Mouse (Mus musculus) liver, embryonic 15.5 days (tissue): ENCODE measurements around the gene Fmod. TPM values are rescaled to one million over a fixed set of nuclear protein-coding genes. Genes with fewer than 3 reads are reported as not detected.

Source experiments
- ATAC-seq: fragments of 200-750 bp; cut with Nextera tagmentation; 2 replicates; pipeline ENCODE4 v1.8.0; 2017; ENCODE audit warnings: moderate number of reproducible peaks, mild to moderate bottlenecking, moderate library complexity; ENCODE audit not compliant: insufficient read depth
- H3K27ac ChIP-seq: fragments of 300-500 bp; sonication (generic); replicated peaks from 2 replicates; pipeline ENCODE4 v1.5.1; 2015; ENCODE audit warnings: mild to moderate bottlenecking, inconsistent platforms
- H3K27me3 ChIP-seq: fragments of 300-500 bp; sonication (generic); 2 replicates; pipeline ENCODE4 v1.6.1; 2015; ENCODE audit warnings: mild to moderate bottlenecking, inconsistent platforms
- H3K36me3 ChIP-seq: fragments of 300-500 bp; sonication (generic); replicated peaks from 2 replicates; pipeline ENCODE4 v1.6.1; 2015; ENCODE audit warnings: moderate library complexity, mild to moderate bottlenecking, inconsistent platforms
- H3K4me1 ChIP-seq: fragments of 300-500 bp; sonication (generic); replicated peaks from 2 replicates; pipeline ENCODE4 v1.6.1; 2015; ENCODE audit warnings: inconsistent platforms
- H3K4me2 ChIP-seq: fragments of 300-500 bp; sonication (generic); 2 replicates; pipeline ENCODE4 v1.6.1; 2015; ENCODE audit warnings: moderate library complexity, mild to moderate bottlenecking, inconsistent platforms
- H3K4me3 ChIP-seq: fragments of 300-500 bp; sonication (generic); replicated peaks from 2 replicates; pipeline ENCODE4 v1.5.1; 2015; ENCODE audit warnings: mild to moderate bottlenecking, inconsistent platforms
- H3K9ac ChIP-seq: fragments of 300-500 bp; sonication (generic); 2 replicates; pipeline ENCODE4 v1.6.1; 2015; ENCODE audit warnings: moderate library complexity, mild to moderate bottlenecking, inconsistent platforms
- H3K9me3 ChIP-seq: fragments of 300-500 bp; sonication (generic); replicated peaks from 2 replicates; pipeline ENCODE4 v1.6.1; 2016; ENCODE audit warnings: inconsistent platforms
- WGBS: fragments of 180-500 bp; shearing (Covaris S2); methylation state at CpG from one replicate; pipeline ENCODE4 v1.1.7; 2015; ENCODE audit warnings: mixed read lengths; ENCODE audit not compliant: insufficient replicate concordance; 5-methylcytosine and 5-hydroxymethylcytosine counted together
- polyA plus RNA-seq: library from polyadenylated mRNA; unstranded; fragments of >200 nt; fragmentation: Nextera tagmentation; extraction: Ambion mirVana; gene quantifications from 2 replicates; pipeline ENCODE4 v1.2.1, GENCODE M21; 2015

The Fmod gene
- polyA plus RNA-seq, 1 experiment from 2014 or later: 3.3 TPM

DNA sequence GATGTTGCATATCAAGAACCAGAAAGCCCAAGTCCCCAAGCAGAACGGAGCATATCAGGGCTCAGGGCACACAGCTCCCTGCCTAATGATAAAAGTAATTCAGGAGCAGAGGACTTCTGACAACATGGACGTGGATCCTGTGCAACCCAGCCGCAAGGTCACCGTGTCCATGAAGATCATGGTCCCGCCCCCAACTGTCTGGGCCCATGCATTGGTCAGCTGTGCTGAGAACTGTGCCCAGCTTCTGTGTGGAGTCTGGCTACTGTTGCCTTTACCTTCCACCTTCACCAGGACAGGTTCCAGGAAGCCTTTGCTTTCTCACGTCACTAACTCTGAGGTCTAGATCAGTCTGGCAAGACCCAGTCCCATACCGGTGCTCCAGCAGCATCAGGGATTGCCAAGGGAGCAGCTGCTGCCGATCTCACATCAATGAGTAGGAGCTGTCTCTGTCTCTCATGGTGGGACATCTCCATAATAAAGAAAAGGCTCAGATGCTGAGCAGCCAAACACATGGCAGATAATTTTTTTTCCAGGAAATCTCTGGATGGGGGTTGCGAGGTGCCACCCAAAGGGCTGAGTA is 18.7 kb downstream of the Fmod start:
- peaks cover 75% of the 10 kb centered on the region for H3K4me1 ChIP-seq
- no peak overlapping the region for H3K4me2 ChIP-seq
- H3K9ac ChIP-seq: no peak overlapping the region
- H3K27me3 ChIP-seq: peaks cover 7% of the 10 kb centered on the region; the same call in 1 of the 2 replicates
- no peaks in the 10 kb centered on the region for H3K9me3 ChIP-seq
- no peak for ATAC-seq
- H3K4me3 ChIP-seq: no peak overlapping the region
- peak overlapping the region; percentile 9; the same call in 1 of the 2 replicates for H3K27ac ChIP-seq
- 75% methylated on average over 9 of the region's 9 CpGs for WGBS
- H3K36me3 ChIP-seq: no peaks in the 10 kb centered on the region

DNA sequence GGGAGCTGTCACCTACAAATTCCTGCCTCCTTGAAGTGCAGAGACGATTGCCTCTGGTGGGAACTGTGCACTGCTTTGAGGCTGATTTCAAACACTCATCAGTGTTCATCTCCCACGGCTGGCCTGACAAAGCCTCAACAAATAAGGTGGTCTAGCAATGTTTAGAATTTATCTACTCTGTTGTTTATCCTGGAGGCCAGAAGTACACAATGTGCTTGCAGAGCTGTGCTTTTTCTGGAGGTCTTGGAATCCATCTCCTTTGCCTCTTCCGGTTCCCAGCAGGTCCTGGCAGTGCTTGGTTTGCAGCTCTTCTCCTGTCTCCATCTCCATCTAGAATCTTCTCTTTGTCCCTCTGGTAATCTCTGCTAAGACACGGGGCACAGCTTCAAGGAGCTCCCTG is 19.2 kb downstream of the Fmod start:
- Histone ChIP-seq H3K4me2 (no peak overlapping the region), H3K27me3 (peaks cover 5% of the 10 kb centered on the region; the same call in 1 of the 2 replicates), H3K36me3 (no peaks in the 10 kb centered on the region), H3K9me3 (no peaks in the 10 kb centered on the region), H3K4me1 (peaks cover 80% of the 10 kb centered on the region), H3K27ac (no peak overlapping the region), H3K4me3 (no peak overlapping the region), H3K9ac (no peak overlapping the region)
- 67% methylated on average over 4 of the region's 4 CpGs for WGBS
- no peak for ATAC-seq

DNA sequence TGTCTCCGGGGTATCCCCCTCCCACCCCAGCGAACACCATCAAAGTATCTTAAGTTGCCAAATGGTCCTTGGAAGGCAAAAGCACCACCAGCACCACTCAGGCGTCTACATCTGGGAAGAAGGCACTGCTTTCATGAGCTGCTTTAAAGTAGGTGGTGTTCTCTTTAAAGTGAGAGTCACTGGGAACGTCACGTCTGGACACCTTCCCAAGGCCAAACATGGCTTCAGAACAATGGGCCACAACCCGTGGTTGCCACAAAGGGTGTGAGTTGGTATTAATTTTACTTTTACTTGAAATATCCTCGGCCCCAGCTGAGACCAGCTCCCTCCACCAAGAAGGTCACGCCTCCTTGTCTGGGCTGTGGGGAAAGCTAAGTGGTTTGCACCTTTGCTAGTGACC is 20.7 kb downstream of the Fmod start:
- H3K9me3 ChIP-seq: no peaks in the 10 kb centered on the region
- ATAC-seq: no peak
- 67% methylated on average over 8 of the region's 8 CpGs for WGBS
- H3K36me3 ChIP-seq: no peaks in the 10 kb centered on the region
- H3K4me3 ChIP-seq: no peak overlapping the region
- peak overlapping the region; percentile 4; the same call in 1 of the 2 replicates for H3K27ac ChIP-seq
- peaks cover 18% of the 10 kb centered on the region for H3K27me3 ChIP-seq
- peaks cover 94% of the 10 kb centered on the region for H3K4me1 ChIP-seq
- H3K9ac ChIP-seq: no peak overlapping the region
- H3K4me2 ChIP-seq: no peak overlapping the region

DNA sequence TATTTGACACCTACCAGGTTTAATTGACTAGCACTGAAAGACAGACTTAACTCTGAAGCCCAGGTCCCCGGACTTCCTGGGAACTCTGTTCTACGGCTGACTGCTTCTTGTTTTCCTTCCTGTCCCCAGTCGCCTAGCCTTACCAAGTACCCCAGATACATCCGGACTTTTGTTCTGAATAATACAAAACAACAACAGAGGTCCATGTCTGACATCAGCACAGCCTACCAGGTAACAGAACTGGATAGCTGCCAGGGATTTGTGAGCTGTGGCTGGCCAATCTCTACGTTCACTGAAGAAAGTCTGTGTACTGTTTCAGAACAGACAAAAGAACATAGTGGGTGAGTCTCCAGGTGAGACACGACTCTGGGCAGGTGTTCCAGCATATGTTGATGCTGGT is 21.8 kb downstream of the Fmod start:
- Histone ChIP-seq H3K9me3 (no peaks in the 10 kb centered on the region), H3K27me3 (peaks cover 29% of the 10 kb centered on the region), H3K36me3 (no peaks in the 10 kb centered on the region), H3K4me1 (peaks cover 97% of the 10 kb centered on the region), H3K9ac (no peak overlapping the region), H3K4me3 (no peak overlapping the region), H3K27ac (peak overlapping the region; percentile 99; the same call in 1 of the 2 replicates), H3K4me2 (no peak overlapping the region)
- no peak for ATAC-seq
- whole genome bisulfite sequencing: 49% methylated on average over 6 of the region's 6 CpGs

DNA sequence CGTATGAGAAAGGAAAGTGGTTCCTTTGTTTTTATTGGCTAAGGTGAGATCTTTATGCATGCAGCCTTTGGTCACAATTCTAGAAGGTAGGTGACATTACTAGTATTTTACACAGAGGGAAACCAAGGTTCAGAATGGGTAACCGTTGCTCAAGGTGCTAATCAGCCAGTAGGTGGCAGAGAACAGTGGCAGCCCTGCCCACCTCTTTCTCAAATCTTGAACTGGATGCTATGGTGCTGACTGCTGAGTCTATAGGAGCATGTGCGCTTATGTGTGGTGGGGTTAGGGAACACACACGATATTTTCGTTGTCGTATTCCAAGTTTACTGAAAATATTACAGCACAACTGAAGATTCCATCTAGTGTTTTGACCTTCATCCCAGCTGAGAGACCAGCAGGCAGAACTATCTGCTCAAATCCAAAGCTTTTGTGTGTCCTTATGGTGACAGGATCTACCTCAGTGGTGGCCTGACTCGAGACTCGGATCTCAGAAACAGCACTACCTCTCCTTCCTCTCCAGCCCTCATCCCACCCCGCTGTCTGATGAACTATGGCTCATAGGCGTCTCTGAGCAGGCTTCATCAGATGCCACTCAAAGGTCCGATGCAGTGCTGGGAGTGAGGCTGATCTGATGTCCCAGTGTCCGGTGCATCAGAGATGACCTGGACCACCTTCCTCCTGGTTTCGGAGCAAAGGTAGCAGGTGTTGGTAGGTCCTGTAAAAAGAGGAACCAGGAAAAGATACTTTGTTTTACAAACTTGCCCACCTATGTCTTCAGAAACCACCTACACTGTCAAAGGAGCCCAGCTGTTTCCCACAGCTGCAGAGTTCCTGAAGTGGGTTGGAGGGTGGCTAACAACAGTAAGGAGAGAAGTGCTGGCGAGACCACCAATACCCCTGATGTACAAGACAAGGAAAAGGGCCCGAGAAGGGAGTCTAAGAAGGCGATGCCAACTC is 23.0 kb downstream of the Fmod start:
- H3K4me2 ChIP-seq: peak overlapping the region; percentile 98
- no peak for ATAC-seq
- peak overlapping the region; percentile 59 for H3K9ac ChIP-seq

DNA sequence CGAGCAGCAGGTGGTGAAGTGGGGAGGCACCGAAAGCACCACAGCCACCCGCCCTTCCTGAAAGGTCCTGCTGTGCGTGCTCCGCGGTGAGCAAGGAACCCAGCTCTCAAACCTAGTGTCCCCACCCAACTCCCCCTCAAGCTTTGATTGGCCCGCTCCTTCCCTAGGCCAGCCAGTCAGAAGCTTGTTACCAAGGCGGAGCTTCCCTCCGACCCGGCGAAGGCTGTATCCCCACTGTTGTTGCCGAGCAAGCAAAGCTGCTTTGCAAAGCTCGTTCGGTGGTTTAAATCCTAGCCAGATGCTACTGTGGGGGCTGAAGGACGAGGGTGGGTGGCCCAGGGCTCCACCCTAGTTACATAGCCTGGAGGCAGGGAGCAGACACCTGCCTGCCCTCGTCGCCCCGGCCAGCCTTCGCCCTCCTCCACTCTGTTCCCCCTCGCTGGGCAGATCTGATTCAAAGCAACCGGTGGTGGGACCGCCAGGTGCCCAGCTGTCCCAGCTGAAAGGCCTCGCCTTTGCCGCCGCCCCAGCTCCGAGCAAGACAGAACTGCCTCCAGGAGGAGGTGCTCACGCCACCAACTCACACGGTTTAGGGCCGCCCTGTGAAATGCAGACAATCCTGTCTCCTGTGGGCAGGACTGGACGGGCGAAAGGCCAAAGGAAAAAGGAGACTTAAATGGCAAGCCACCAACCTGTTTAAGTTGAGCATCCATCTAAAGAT is 24.0 kb downstream of the Fmod start:
- no peaks in the 10 kb centered on the region for H3K9me3 ChIP-seq
- H3K27ac ChIP-seq: peak overlapping the region; percentile 99
- peak overlapping the region; percentile 98 for H3K4me2 ChIP-seq
- 6% methylated on average over 31 of the region's 31 CpGs for WGBS
- peaks cover 97% of the 10 kb centered on the region for H3K4me1 ChIP-seq
- no peaks in the 10 kb centered on the region for H3K36me3 ChIP-seq
- peak overlapping the region; percentile 77 for H3K9ac ChIP-seq
- peak; percentile 95 for ATAC-seq
- H3K4me3 ChIP-seq: peak overlapping the region; percentile 61
- peaks cover 50% of the 10 kb centered on the region for H3K27me3 ChIP-seq

More for the DNA sequence above, 23.0 kb downstream of the Fmod start:
- 55% methylated on average over 16 of the region's 16 CpGs for WGBS
- Histone ChIP-seq H3K4me1 (peaks cover 97% of the 10 kb centered on the region), H3K9me3 (no peaks in the 10 kb centered on the region), H3K27ac (peak overlapping the region; percentile 99), H3K4me3 (peak overlapping the region; percentile 61), H3K36me3 (no peaks in the 10 kb centered on the region), H3K27me3 (peaks cover 40% of the 10 kb centered on the region)

DNA sequence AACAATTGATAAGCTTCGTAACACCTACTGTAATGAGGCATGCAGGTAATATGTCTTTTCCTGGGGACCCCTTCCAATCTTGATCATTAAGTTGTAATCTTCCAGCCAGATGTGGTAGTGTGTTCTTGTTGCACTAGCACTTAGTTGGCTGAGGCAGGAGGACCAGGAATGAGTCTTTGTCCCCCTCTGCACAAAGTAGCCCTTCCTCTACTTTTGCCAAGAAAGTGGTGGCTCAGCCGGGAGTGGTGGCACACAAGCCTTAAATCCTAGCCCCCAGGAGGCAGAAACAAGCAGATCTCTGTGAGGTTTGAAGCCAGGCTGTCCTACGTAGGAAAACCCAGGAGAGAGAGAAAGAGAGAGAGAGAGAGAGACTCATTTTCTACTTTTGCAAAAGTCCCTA is 24.9 kb downstream of the Fmod start:
- H3K27ac ChIP-seq: 0 out of 2 replicates have a peak overlapping the region, but pooled peaks have one; percentile 5
- peaks cover 97% of the 10 kb centered on the region for H3K4me1 ChIP-seq
- H3K4me2 ChIP-seq: peak overlapping the region; percentile 98
- H3K36me3 ChIP-seq: no peaks in the 10 kb centered on the region
- H3K4me3 ChIP-seq: no peak overlapping the region
- no peaks in the 10 kb centered on the region for H3K9me3 ChIP-seq
- ATAC-seq: no peak
- peaks cover 59% of the 10 kb centered on the region for H3K27me3 ChIP-seq
- 69% methylated on average over 3 of the region's 3 CpGs for WGBS
- H3K9ac ChIP-seq: no peak overlapping the region

DNA sequence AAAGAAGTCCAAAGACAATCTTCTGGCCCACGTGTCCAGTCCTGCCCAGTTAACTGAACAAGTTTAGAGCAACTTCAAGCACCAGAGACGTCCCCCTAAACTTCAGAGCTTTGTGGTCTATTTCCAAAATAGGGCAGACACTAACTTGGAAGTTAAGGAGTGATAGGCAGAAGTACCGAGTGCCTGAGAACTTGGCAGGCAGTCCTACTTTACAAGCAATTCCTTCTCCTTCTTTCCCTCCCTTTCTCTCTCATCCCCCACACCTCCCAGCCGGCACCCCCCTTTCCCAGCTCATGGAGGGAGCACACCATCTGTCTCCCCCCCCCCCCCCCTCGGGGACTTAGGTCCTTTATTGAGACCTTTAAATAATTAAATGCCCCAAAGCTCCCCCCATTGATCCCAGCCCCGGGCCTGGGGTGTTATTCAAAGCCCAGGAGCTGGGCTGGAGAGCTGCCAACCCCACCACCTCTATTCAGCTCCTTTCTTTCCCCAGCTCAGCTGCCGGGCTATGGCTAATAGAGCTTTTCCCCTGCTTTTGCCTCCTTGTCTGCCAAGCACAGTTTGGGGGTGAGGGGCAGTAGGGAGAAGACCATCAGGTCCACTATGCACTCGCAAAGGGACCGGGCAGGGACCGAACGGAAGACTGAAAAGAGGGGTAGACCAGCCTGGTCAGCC is 25.5 kb downstream of the Fmod start:
- ATAC-seq: no peak
- peak overlapping the region; percentile 79 for H3K27ac ChIP-seq
- peaks cover 97% of the 10 kb centered on the region for H3K4me1 ChIP-seq
- no peaks in the 10 kb centered on the region for H3K36me3 ChIP-seq
- peak overlapping the region; percentile 58 for H3K4me2 ChIP-seq
- H3K9me3 ChIP-seq: no peaks in the 10 kb centered on the region
- WGBS: 26% methylated on average over 11 of the region's 11 CpGs
- peak overlapping the region; percentile 48; the same call in 1 of the 2 replicates for H3K9ac ChIP-seq
- H3K4me3 ChIP-seq: peak overlapping the region; percentile 30; the same call in 1 of the 2 replicates
- peaks cover 66% of the 10 kb centered on the region for H3K27me3 ChIP-seq

DNA sequence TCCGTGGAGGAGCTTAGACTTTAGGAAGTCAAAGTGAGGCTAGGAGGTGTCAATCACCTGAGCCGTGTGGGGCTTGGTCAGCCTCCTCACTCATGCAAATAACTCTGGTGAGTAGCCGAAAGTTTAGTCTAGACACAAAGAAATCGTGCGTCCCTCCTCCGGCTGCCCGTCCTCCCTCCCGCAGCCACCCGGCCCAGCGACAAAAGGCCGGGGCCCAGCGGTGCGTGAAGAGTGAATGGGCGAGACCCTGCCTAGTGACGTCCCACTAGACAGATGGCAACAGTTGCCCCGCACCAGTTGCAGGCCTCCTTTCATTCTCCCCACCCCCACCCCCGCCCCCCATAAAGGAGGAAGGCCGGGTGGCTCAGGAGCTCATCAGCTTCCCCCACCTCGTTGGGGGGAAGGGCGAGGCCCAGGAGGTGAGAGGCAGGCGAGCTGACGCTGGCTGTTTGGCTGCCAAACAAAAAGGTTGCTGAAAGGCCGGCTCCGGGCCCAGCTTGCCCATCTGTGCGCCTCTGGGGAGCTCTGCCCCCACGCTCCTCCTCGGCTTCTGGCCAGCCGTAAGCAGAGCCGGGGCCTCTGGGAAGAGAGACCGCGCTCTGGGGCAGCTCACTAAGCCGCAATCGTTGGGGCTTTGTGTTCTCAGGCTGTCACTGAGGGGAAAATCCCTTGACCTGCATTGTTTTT is 26.2 kb downstream of the Fmod start:
- H3K9ac ChIP-seq: peak overlapping the region; percentile 48
- no peaks in the 10 kb centered on the region for H3K9me3 ChIP-seq
- H3K36me3 ChIP-seq: no peaks in the 10 kb centered on the region
- H3K4me2 ChIP-seq: peak overlapping the region; percentile 58
- peaks cover 96% of the 10 kb centered on the region for H3K4me1 ChIP-seq
- H3K27me3 ChIP-seq: peaks cover 72% of the 10 kb centered on the region
- WGBS: 5% methylated on average over 33 of the region's 33 CpGs
- peak overlapping the region; percentile 30 for H3K4me3 ChIP-seq
- no peak for ATAC-seq
- H3K27ac ChIP-seq: peak overlapping the region; percentile 79

DNA sequence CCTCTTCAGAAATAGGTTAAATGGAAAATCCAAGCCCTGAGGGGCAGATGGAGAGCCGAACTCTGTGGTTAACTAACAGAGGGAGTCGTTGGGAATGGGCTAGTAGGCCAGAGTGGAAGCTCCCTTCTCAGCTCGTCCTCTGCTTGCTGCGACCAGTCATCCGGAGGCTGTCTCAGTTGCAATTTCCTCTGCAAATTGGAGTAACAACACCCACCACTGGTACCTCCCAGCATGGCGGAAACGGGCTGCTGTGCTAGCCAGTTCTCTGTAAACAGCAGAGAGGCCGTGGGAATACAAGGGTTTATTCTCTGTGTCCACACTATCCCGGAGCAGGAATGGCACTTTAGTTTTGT is 26.7 kb downstream of the Fmod start:
- ATAC-seq: no peak
- WGBS: 25% methylated on average over 9 of the region's 9 CpGs
- H3K36me3 ChIP-seq: no peaks in the 10 kb centered on the region
- H3K27ac ChIP-seq: peak overlapping the region; percentile 79
- peak overlapping the region; percentile 30 for H3K4me3 ChIP-seq
- peak overlapping the region; percentile 48 for H3K9ac ChIP-seq
- H3K4me2 ChIP-seq: peak overlapping the region; percentile 58
- no peaks in the 10 kb centered on the region for H3K9me3 ChIP-seq
- peaks cover 76% of the 10 kb centered on the region for H3K27me3 ChIP-seq
- peaks cover 95% of the 10 kb centered on the region for H3K4me1 ChIP-seq
